Mouse (Mus musculus): Measurements from ENCODE around the gene Rbm17. TPM values are rescaled to one million over a fixed set of nuclear protein-coding genes. Genes with fewer than 3 reads are reported as not detected.

Rbm17 gene
- total RNA-seq (2014; rRNA removed) (57.3 and 59.5 TPM in 2 replicates), polyA plus RNA-seq (2015; fragmentation: Nextera tagmentation; extraction: Ambion mirVana) (127 and 128 TPM in 2 replicates)

DNA sequence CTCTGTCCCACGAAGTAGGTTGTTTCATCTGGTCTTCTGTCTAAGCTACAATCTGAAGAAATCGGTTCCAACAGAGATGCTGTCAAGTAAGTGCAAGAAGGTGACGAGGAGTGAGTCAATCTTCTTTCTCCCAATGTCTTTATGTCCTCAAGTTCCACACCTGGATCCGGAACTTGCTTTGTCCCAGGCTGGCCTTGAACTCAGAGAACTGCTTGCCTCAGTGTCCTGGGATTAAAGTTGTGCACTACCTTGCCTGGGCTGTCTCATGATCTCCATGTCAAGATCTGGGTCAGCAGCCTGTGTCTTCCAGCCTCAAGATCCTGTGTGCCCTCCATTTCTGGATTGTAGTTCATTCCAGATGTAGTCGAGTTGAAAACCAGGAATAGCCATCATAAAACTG is at the start of gene Rbm17:
Rbm17 (minus strand) TSS at position 101 of the 400 bp plus-strand sequence.
- ATAC-seq, result no peak
- Histone ChIP-seq H3K4me1 (ENCODE audit: insufficient read depth, low read length) (0 out of 2 replicates have a peak, but pooled peaks cover 6% of the 10 kb centered on the region), H3K9me3 (ENCODE audit: low read length) (no peaks in the 10 kb centered on the region), H3K9ac (replicated peaks; ENCODE audit: low read length) (peak within 1 kb of the TSS; percentile 97), H3K36me3 (ENCODE audit: insufficient read depth, low read length) (0 out of 2 replicates have a peak, but pooled peaks cover 3% of the 10 kb centered on the region), H3K4me2 (ENCODE audit: low read depth, low read length) (peak within 1 kb of the TSS; percentile 81), H3K27ac (peak within 1 kb of the TSS; percentile 83; the same call in 1 of the 2 replicates), H3K4me3 (ENCODE audit: low read length) (peak within 1 kb of the TSS; percentile 98), H3K27me3 (ENCODE audit: insufficient read depth, low read length) (no peaks in the 10 kb centered on the region)
- DNase-seq (ENCODE audit: low spot score), result no peak
- 88% methylated on average over 5 of the region's 5 CpGs for WGBS
- TF ChIP-seq CTCF (IDR thresholded peaks at IDR 0.05; ENCODE audit: low read depth), result no peak

- no peak overlapping the region for H3K9ac ChIP-seq (replicated peaks; ENCODE audit: low read length)
- WGBS, result 61% methylated on average over 6 of the region's 6 CpGs
- no peak for ATAC-seq
Observed at GRCm38 (mm10) chr2:11653330-11653729, 49.4 kb upstream of the Rbm17 start.

GRCm38 (mm10) chr2:11652780-11653179 is 48.8 kb upstream of the Rbm17 start:
- no peak overlapping the region for H3K9ac ChIP-seq (replicated peaks; ENCODE audit: low read length)
- no peak overlapping the region for H3K27ac ChIP-seq
- no peak for TF ChIP-seq CTCF (IDR thresholded peaks at IDR 0.05; ENCODE audit: low read depth)
- 81% methylated on average over 2 of the region's 2 CpGs for WGBS
- H3K9me3 ChIP-seq (ENCODE audit: low read length), result no peaks in the 10 kb centered on the region
- no peak for DNase-seq (ENCODE audit: low spot score)
- no peaks in the 10 kb centered on the region for H3K27me3 ChIP-seq (ENCODE audit: insufficient read depth, low read length)
- H3K36me3 ChIP-seq (ENCODE audit: insufficient read depth, low read length), result no peaks in the 10 kb centered on the region
- no peak overlapping the region for H3K4me2 ChIP-seq (ENCODE audit: low read depth, low read length)
- no peak for ATAC-seq
- H3K4me1 ChIP-seq (ENCODE audit: insufficient read depth, low read length), result no peaks in the 10 kb centered on the region
- H3K4me3 ChIP-seq (ENCODE audit: low read length), result no peak overlapping the region

More at GRCm38 (mm10) chr2:11653330-11653729, 49.4 kb upstream of the Rbm17 start:
- no peak for DNase-seq (ENCODE audit: low spot score)
- no peaks in the 10 kb centered on the region for H3K36me3 ChIP-seq (ENCODE audit: insufficient read depth, low read length)
- no peak overlapping the region for H3K4me3 ChIP-seq (ENCODE audit: low read length)
- TF ChIP-seq CTCF (IDR thresholded peaks at IDR 0.05; ENCODE audit: low read depth), result no peak
- H3K27me3 ChIP-seq (ENCODE audit: insufficient read depth, low read length), result no peaks in the 10 kb centered on the region
- no peaks in the 10 kb centered on the region for H3K9me3 ChIP-seq (ENCODE audit: low read length)
- no peak overlapping the region for H3K27ac ChIP-seq
- H3K4me1 ChIP-seq (ENCODE audit: insufficient read depth, low read length), result no peaks in the 10 kb centered on the region
- H3K4me2 ChIP-seq (ENCODE audit: low read depth, low read length), result no peak overlapping the region

GRCm38 (mm10) chr2:11652196-11652595 is 48.2 kb upstream of the Rbm17 start:
- WGBS, result 84% methylated on average over 3 of the region's 3 CpGs
- Histone ChIP-seq H3K9me3 (ENCODE audit: low read length) (no peaks in the 10 kb centered on the region), H3K4me2 (ENCODE audit: low read depth, low read length) (no peak overlapping the region), H3K9ac (replicated peaks; ENCODE audit: low read length) (no peak overlapping the region), H3K4me1 (ENCODE audit: insufficient read depth, low read length) (no peaks in the 10 kb centered on the region), H3K27me3 (ENCODE audit: insufficient read depth, low read length) (no peaks in the 10 kb centered on the region), H3K27ac (no peak overlapping the region), H3K36me3 (ENCODE audit: insufficient read depth, low read length) (no peaks in the 10 kb centered on the region), H3K4me3 (ENCODE audit: low read length) (no peak overlapping the region)
- DNase-seq (ENCODE audit: low spot score), result no peak
- ATAC-seq, result no peak
- no peak for TF ChIP-seq CTCF (IDR thresholded peaks at IDR 0.05; ENCODE audit: low read depth)

DNA sequence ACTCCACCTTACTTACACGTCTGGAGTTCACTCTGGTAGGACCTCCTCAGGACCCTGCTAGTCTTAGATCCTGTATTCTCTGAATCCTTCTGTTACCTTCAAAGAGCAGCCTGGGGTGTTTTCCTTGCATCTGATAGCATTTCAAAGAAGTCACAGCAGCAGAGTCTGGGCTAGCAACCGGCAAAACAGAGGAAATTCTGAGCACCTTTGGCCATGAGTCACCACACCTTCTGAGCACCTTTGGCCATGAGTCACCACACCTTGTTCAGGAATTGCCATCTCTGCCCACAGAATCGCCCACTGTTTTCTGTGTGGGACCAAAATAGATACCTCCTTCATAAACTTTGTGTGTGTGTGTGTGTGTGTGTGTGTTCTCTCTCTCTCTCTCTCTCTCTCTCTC is 47.5 kb upstream of the Rbm17 start:
- WGBS, result 53% methylated on average over 3 of the region's 3 CpGs
- no peak overlapping the region for H3K27ac ChIP-seq
- H3K27me3 ChIP-seq (ENCODE audit: insufficient read depth, low read length), result no peaks in the 10 kb centered on the region
- TF ChIP-seq CTCF (IDR thresholded peaks at IDR 0.05; ENCODE audit: low read depth), result no peak
- no peak overlapping the region for H3K4me3 ChIP-seq (ENCODE audit: low read length)
- no peaks in the 10 kb centered on the region for H3K4me1 ChIP-seq (ENCODE audit: insufficient read depth, low read length)
- ATAC-seq, result no peak
- no peak overlapping the region for H3K4me2 ChIP-seq (ENCODE audit: low read depth, low read length)
- no peaks in the 10 kb centered on the region for H3K9me3 ChIP-seq (ENCODE audit: low read length)
- no peak overlapping the region for H3K9ac ChIP-seq (replicated peaks; ENCODE audit: low read length)
- no peaks in the 10 kb centered on the region for H3K36me3 ChIP-seq (ENCODE audit: insufficient read depth, low read length)
- no peak for DNase-seq (ENCODE audit: low spot score)

DNA sequence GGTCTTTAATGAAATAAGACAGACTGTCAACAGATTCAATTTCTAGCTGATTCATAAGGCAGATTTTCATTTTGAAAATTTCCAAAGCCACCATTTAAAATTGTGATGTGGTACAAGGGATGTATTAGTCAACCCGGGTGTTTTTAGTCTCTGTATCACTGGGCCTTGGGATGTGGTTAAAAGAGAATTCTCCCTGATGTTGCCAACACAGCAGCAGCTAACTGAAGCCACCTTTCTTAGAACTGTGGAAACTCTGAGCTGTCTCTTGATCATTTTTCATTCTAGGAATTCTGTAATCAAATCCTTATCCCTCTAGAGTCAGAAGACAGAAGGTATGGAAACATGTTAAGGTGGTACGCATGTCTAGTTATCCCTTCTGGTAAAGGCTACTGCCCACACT is 41.3 kb upstream of the Rbm17 start:
- DNase-seq (ENCODE audit: low spot score) (no peak), ATAC-seq (no peak)
- no peak overlapping the region for H3K4me2 ChIP-seq (ENCODE audit: low read depth, low read length)
- TF ChIP-seq CTCF (IDR thresholded peaks at IDR 0.05; ENCODE audit: low read depth), result no peak
- no peak overlapping the region for H3K9ac ChIP-seq (replicated peaks; ENCODE audit: low read length)
- H3K36me3 ChIP-seq (ENCODE audit: insufficient read depth, low read length), result no peaks in the 10 kb centered on the region
- H3K4me3 ChIP-seq (ENCODE audit: low read length), result no peak overlapping the region
- H3K4me1 ChIP-seq (ENCODE audit: insufficient read depth, low read length), result no peaks in the 10 kb centered on the region
- 89% methylated on average over 2 of the region's 2 CpGs for WGBS
- H3K27ac ChIP-seq, result no peak overlapping the region
- no peaks in the 10 kb centered on the region for H3K27me3 ChIP-seq (ENCODE audit: insufficient read depth, low read length)
- no peaks in the 10 kb centered on the region for H3K9me3 ChIP-seq (ENCODE audit: low read length)

GRCm38 (mm10) chr2:11644057-11644456 is 40.1 kb upstream of the Rbm17 start:
- no peak overlapping the region for H3K4me2 ChIP-seq (ENCODE audit: low read depth, low read length)
- H3K9ac ChIP-seq (replicated peaks; ENCODE audit: low read length), result no peak overlapping the region
- H3K36me3 ChIP-seq (ENCODE audit: insufficient read depth, low read length), result no peaks in the 10 kb centered on the region
- H3K27ac ChIP-seq, result no peak overlapping the region
- DNase-seq (ENCODE audit: low spot score), result no peak
- no peak overlapping the region for H3K4me3 ChIP-seq (ENCODE audit: low read length)
- no peaks in the 10 kb centered on the region for H3K9me3 ChIP-seq (ENCODE audit: low read length)
- H3K27me3 ChIP-seq (ENCODE audit: insufficient read depth, low read length), result no peaks in the 10 kb centered on the region
- no peak for ATAC-seq
- H3K4me1 ChIP-seq (ENCODE audit: insufficient read depth, low read length), result no peaks in the 10 kb centered on the region
- no peak for TF ChIP-seq CTCF (IDR thresholded peaks at IDR 0.05; ENCODE audit: low read depth)
- 70% methylated on average over 1 of the region's 1 CpGs for WGBS

All from hindbrain, postnatal 0 days (tissue).